Mouse (Mus musculus): ENCODE results near the gene Lrch3.
"Not testable (repeated sequence)": the region's sequence is repeated elsewhere in the genome, so short reads cannot be mapped to it uniquely, and the experiment has no call there.

Lrch3 gene

DNA sequence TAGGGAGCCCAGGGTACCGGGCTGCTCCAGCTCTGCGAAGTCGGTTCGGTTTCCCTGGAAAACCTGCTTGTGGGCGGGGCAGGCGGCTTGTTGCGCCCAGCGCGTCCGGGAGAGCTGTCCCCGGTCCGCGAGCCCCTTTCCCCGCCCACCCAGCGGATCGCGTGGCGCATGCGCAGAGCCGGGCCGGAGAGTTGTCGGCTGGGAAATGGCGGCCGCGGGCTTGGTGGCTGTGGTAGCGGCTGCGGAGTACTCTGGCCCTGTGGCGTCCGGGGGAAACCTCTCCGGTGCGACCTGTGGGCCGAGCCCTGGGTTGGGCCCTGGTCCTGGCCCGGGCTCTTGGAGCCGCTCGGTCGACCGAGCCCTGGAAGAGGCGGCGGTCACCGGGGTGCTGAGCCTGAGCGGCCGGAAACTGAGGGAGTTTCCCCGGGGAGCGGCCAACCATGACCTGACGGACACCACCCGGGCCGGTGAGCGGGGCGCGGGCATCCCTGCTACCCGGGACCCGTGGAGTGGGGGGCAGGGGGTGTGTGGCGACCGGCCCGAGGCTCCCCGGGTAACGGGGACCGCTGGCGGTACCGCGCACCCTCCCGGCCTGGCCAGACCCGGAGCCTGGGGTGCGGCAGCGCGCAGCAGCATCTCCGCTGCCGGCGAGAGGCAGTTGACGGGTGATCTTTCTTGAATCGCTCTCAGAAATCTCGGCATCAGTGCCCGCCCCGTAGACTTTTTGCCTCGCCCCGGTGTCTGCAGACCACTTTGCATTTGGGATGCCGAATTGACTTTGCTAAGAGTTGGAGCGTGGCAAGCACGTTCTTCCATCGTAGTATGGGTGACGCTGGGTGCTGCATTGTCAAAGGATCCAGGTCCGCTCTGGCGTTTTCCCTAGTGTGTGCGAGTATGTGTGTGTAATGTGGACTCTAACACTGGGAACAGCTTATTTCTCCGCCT lies at the start of gene Lrch3:
TSS of gene Lrch3 (plus strand) at position 164 of the 945 bp plus-strand sequence.
- in situ Hi-C loops (cut with MboI, MseI), result no loop called here

GRCm38 (mm10) chr16:32865401-32865800 lies 48.5 kb upstream of the Lrch3 start:
- in situ Hi-C loops (cut with MboI, MseI), result no loop called here

GRCm38 (mm10) chr16:32866713-32867112 lies 47.2 kb upstream of the Lrch3 start:
- in situ Hi-C loops (cut with MboI, MseI), result no loop called here

DNA sequence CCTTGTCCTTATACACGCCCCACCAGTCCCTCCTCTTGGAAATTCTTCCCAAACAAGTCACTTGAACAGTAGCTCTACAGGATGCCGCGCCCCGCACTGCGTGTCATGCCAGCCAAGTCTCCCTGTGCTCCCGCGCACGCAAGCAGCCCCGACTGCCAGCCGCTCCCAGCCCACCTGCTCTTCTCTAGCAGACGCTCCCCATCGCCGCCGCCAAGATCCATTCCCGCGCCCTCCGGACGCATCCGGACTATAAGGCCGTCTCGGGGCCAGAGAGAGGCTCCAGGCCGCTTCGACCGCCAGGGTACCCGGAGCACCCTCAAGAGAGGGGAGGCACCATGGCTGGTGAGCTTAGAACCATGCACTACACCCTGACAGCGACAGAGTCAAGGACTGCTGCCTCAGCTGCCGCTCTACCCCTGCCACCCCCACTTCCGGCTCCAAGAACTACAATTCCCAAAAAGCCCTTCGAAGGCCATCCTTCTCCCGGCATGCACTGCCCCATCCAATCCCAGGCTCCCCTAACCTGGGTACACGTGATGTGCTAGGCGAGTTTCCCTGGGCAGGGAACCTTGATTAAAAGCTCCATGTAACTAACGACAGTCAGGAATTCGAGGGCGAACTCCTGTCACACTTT lies 45.9 kb upstream of the Lrch3 start:
- in situ Hi-C loops (cut with MboI, MseI), result no loop called here

DNA sequence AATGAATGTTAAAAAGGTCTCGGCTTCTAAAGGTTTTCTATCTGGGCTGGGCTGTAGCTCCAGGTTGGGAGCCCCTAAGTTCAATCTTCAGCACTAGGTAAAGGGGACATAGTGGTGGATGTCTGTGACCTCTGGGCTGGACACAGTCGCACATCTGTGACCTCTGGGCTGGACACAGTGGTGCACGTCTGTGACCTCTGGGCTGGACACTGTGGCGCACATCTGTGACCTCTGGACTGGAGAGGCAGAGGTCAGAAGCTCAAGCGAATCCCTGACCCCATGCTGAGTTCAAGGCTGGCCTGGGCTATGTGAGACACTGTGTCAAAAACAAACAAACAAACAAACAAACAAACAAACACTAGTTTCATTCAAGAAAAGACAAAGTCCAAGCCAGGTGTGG lies 43.7 kb upstream of the Lrch3 start:
- in situ Hi-C loops (cut with MboI, MseI), result no loop called here

GRCm38 (mm10) chr16:32873366-32873765 lies 40.5 kb upstream of the Lrch3 start:
- in situ Hi-C loops (cut with MboI, MseI), result no loop called here

DNA sequence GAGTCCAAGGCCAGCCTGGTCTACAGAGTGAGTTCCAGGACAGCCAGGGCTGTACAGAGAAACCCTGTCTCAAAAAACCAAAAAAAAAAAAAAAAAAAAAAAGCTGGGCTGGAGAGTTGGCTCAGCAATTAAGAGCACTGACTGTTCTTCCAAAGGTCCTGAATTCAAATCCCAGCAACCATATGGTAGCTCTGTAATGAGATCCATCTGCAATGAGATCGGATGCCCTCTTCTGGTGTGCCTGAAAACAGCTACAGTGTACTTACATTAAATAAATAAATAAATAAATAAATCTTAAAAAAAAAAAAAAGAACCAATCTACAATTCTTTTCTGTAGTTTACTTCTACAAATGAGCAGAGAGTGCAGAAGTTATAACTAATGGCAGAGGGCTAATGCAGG lies 38.6 kb upstream of the Lrch3 start:
- in situ Hi-C loops (cut with MboI, MseI), result not testable (repeated sequence)

DNA sequence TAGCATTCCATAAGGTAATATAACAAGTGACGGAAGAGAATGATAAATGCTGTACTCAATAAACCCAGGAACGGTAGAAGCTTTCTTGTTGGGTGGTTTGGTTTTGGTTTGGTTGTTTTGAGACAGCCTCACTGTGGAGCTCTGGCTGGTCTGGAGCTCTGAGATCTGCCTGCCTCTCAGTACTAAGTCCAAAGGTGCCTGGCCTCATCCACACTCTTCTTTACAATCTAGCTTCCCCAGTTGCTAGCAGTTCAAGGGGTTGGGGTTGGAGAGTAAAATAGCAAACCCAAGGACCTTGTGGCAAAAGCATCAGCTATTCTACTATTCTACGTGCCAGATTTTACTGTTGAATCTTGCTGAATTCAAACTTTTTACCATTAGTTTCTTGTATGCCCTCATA lies 38.1 kb upstream of the Lrch3 start:
- in situ Hi-C loops (cut with MboI, MseI), result no loop called here

DNA sequence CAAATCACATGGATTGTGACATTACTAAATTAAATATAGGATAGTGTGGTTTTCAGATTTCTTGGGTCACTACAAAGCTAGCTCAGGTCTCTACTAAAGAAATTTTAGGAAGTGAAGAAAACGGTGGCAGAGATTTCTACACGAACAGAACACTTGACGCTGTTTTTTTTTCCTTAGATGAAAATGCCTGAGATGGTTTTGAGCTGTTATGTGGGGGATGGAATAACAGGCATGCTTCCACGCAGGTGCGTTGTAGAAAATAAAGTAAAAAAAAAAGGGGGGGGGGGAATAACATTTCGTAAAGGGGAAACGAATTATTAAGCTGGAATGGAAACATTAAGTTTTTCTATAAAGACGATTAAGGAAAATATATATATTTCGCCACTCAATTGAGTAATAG lies 37.1 kb upstream of the Lrch3 start:
- in situ Hi-C loops (cut with MboI, MseI), result no loop called here

GRCm38 (mm10) chr16:32877343-32878156 lies 36.4 kb upstream of the Lrch3 start, which contains the start of the genes Fyttd1 and Rubcn:
Gene Fyttd1 (plus strand): TSS chr16:32877500.
Gene Rubcn (minus strand): TSS chr16:32877766.
- in situ Hi-C loops (cut with MboI, MseI), result no loop called here

DNA sequence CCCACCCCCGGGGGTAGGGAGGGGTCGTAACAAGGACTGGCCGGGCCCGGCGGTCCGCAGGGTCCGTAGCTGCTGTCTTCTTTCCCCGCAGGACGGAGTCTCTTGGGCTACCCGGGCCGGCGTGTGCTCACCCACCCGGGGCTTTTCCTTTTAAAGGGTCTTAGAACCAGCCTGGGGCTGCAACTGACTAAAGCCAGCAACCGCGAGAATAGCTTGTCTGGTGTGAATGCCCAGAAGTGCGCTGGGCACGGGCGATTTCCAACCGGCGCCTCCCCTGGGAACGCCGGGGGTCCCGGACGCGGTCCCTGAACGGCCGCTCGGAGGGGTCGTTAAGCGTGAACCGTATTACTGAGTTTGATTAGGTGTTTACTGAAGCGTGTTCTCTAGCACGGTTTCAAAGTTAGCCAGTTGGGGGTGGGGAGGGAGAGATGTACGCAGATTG lies 35.7 kb upstream of the Lrch3 start:
- in situ Hi-C loops (cut with MboI, MseI), result no loop called here

DNA sequence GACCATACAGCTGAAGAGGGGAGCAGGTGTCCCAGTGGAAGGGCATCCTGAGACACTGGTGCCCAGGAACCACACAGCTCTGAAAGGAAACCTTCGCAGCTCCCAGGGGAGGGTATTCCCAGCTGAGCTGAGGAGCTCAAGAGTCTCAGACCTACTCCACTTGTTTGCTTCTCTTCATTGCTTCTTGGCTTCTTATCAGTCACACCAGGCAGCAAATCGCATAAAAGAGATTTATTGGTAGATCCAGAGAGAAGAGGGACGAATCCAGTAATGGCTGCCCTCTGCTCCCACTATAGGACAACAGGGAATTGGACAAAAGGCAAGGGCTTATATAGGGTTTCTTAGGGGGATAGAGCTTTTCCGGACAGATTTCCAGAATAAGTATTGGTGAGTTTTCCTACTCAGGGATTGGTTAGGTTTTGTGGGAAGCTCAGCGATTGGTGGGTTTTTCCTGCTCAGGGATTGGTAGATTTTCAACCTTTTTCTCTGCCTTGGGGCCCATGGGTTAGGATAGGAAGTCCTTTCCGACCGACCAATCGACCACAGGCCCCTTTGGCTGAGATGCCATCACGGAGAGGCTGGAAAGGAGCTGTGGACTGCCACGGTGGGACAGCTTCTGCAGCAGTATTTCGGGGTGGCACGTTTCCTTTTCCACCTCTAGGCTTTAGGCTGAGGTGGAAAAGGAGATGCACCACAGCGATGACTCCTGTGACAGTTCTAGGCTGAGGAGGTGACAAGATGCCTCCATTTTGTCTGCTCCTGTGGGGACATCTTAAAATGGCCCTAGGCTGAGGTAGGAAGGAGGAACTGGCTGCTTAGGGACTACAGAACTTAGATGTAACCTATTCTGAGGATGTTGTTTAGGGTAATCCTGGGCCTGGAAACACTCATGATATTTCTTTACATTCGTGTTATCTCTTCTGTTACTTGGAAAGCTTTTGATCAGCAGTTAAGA lies 34.7 kb upstream of the Lrch3 start:
- in situ Hi-C loops (cut with MboI, MseI), result no loop called here

- in situ Hi-C loops (cut with MboI, MseI), result no loop called here
These were observed 32.4 kb upstream of the Lrch3 start for GRCm38 (mm10) chr16:32881538-32881937.

DNA sequence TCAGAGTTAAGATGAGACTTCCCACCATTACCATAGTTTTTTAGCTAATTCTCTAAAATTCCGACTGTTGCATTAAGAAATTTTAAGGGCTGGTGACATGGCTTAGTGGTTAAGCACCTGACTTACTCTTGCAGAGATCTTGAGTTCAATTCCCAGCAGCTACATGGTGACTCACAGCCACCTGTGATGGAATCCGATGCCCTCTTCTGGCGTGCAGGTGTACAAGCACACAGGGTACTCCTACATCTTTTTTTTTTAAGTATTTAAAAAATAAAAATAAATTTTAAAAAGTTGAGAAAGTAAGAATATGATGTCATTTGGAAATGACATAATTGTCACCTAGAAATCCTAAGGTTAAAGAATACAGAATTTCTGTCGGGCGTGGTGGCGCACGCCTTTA lies 25.9 kb upstream of the Lrch3 start:
- in situ Hi-C loops (cut with MboI, MseI), result no loop called here

DNA sequence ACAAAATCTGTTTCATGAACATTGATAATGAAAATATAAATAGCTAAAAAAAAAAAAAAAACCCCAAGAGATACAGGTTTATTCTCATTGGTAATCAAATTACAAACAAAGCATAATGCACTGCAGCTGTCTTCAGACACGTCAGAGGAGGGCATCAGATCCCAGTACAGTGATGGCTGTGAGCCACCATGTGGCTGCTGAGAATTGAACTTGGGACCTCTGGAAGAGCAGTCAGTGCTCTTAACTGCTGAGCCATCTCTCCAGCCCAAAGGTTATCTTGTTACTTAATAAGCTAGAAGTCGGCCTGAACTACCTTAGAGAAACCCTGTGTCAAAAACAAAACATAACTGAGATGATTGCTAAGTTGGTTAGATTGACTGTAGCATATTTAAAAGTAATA lies 24.0 kb upstream of the Lrch3 start:
- in situ Hi-C loops (cut with MboI, MseI), result no loop called here

DNA sequence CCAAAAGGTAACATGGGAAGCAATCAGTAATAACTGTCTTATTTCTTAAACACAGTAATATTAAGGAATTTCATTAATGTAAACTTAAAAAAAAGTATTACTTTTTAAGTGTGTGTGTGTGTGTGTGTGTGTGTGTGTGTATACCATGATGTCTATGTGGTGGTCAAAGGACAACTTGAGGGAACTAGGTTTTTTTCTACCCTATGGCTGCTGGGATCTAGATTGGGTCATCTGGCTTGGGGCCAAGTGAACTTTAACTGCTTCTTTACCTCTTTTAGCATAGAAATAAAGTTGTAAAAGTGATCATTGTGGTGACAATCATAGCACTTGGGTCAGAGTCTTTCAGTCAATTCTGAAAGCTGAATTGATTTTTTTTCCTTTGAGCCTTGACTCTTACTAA lies 17.8 kb upstream of the Lrch3 start:
- in situ Hi-C loops (cut with MboI, MseI), result no loop called here

GRCm38 (mm10) chr16:32901360-32902050 lies 12.4 kb upstream of the Lrch3 start:
- in situ Hi-C loops (cut with MboI, MseI), result loop anchor here (5.0 kb wide), 1 partner anchor 99 kb away; no protein-coding TSS in a partner anchor

- in situ Hi-C loops (cut with MboI, MseI), result loop anchor here (5.0 kb wide), 1 partner anchor 100 kb away; no protein-coding TSS in a partner anchor
These were observed 11.9 kb upstream of the Lrch3 start for GRCm38 (mm10) chr16:32902051-32902428.

GRCm38 (mm10) chr16:32906186-32906585 lies 7.7 kb upstream of the Lrch3 start:
- in situ Hi-C loops (cut with MboI, MseI), result no loop called here

- in situ Hi-C loops (cut with MboI, MseI), result no loop called here
These were observed 7.2 kb upstream of the Lrch3 start for GRCm38 (mm10) chr16:32906727-32907126.

All from T-helper 1 cell (primary cell).